Mouse (Mus musculus) ZHBTc4 (cell line): Measurements from ENCODE around the gene Igfbp3.

Experiments used
- DNase-seq: peaks from one replicate; pipeline ENCODE4 v3.0.0-alpha.2; 2011; ENCODE audit warnings: low read depth, low spot score

Gene Igfbp3

DNA sequence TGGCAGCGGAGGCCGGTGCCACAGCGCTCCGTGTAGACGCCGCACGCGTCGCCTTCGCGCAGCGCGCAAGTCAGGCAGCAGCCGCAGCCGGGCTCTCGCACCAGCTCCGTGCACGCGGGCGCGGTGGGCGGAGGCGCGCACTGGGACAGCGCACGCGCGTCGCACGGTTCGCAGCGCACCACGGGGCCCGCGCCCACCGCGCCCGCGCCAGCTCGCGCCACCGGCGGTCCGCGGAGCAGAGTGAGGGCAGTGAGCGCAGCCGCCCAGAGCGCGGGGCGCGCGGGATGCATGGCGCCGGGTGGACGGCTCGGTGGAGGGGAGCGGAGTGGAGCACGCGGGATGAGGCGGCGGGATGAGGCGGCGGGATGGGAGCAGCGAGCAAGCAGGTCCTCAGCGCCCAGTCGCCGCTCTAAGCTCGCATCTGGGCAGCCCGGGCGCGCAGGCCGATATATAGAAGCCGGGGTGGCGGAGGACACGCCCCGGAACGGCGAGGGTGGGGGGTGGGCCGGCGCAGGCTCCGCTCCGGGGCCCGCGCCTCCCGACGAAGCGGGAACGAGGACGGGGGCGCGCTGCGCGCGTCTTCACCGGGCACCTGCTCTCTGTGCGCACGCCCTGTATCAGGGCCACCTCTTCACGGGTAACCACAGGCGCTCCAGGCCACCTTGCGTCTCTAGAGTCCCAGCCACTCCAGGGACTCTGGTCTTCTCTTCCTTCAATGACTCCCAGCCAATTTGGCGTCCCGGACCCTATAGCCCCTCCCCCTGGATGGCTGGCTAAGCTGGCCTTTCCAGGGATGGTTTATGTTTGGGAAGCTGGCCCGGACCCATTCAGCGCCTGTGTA is at the start of gene Igfbp3:
Gene Igfbp3 (minus strand): TSS at position 423 of the 841 bp plus-strand sequence.
- peak; percentile 87 for DNase-seq

DNA sequence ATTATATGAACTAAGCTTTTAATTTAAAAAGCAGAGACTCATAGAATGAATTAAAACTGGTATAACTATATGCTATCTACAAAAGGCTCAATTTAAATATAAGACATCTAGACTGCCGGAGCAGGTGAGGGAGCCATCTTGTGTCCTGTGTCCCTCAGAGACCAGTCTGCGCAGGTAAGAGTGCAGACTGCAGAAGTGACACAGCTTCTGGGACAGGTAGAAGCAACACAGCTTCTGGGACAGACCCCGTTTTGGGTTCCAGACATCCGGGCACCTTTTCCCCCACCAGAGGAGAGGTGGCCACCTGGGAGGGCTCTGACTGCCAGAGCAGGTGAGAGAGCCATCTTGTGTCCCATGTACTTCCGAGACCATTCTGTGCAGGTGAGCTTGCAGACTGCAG is 37.1 kb upstream of the Igfbp3 start:
- DNase-seq: no peak

DNA sequence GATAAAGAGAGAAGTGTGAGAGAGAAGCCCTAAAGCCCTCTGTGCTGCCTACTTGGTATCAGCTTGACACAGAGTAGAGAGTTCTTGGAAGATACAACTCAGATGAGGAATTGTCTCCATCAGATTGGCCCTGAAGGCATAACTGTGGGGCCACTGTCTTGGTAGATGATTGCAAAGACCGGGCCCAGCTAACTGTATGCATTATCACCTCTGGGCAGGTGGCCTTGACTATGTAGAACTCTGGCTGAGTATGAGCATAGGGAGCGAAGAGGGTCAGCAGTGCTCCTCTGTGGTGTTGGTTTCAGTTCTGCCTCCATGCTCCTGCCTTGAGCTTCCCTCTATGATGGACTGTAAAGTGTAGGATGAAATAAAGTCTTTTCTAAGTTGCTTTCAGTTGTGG is 36.7 kb upstream of the Igfbp3 start:
- no peak for DNase-seq

DNA sequence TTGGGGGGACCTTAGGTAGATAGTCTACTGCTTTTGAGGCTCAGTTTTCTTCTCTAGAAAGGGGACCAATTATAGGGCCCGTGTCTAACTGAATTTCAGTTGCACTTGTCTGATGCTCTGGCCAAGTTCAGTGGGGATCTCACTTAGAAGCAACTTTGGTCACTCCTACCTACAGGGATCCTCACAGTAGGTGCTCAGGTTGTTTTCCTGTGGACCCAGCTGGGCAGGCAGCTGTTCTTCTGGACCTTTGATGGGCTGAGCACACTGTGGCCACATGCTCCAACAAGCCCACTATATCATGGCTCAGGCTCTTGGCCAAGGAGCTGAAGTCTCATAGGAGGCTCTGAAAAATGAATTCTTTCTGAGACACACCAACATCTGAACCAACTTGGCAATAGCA is 31.1 kb upstream of the Igfbp3 start:
- DNase-seq: no peak

DNA sequence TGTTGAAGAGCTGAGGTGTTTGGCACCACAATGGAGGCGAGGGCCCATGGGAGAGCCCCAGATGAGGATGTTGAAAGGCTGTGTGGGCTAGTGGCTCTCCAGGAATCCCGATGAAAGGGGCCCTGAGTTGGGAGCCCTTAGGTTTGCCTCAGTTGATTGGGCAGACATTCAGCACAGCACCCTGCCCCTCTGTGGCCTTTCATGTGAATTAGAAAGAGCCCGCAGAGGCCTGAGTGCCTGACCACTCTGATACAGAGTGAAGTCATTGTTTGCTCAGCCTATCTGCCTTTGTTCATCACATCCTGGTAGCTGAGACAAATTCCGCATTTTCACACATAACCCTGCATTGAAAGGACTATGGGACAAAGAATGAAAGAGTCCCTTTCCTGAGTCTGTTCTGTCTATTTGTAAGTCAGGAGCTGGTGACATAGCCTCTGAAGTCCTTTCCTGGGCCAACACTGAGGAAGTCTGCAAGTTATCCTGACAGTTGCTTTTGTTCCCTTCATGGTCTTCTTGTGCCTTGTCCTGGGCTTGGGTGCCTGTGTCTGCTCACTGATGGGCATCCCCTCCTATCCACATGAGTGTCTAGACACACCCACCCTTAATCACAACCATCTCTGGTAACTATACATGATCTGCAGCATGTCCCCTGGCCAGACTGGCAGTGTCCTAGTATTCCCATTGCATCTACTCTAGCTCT is 25.5 kb upstream of the Igfbp3 start:
- no peak for DNase-seq

DNA sequence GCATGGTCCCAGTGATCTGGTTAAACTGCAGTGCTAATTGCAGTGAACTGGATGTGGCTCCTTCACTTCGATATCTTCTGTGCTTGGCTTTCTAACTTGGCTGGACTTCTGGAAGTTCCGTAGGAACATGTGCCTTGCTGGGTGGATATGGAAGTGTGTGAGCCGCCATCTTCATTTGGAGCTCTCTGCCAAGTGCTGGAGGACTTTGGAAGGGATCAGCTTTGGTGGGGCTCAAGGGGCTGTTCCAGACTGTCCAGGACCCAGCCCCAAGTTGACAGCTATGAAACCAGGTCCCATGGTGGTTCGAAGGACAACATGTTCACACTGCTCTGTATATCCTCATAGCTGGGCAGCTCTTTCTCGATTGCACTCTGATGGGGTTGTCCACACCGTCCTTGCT is 24.8 kb upstream of the Igfbp3 start:
- no peak for DNase-seq

DNA sequence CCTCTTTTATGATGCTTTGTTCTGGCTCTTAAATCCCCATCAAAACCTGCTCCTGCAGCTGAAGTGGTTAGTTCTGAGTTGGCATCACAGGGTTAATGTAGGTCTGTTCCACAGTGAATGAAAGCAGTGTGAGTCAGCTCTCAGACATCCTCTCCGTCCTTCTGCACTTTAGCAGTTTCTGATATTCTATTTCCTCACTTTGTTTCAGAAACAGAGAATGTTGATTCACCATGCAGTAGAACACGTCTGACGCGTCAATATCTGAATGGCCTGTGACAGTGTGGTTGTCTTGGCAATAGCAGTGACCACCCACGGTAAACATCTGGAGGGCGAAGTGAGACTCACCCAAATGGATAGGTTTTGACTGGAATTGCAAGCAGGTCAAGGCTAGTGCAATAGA is 24.0 kb upstream of the Igfbp3 start:
- DNase-seq: no peak

DNA sequence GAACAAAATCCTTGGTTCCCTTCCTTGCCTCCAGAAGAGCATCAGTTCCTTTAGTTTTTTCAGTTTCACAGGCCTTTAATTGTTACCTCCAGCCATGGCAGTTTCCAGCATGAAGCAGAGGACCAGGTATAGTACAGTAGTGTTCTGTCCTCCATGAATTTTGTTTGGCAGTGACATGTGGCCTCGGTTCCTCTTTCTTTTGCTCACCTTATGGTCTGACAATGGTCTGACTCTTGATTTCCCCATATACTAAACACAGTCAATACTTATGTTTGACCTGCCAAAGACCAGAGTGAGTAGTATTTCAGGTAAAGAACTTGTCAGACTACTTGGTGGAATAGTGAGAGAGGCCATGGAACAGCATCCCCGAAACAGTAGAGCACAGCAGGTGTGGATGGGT is 23.0 kb upstream of the Igfbp3 start:
- no peak for DNase-seq

DNA sequence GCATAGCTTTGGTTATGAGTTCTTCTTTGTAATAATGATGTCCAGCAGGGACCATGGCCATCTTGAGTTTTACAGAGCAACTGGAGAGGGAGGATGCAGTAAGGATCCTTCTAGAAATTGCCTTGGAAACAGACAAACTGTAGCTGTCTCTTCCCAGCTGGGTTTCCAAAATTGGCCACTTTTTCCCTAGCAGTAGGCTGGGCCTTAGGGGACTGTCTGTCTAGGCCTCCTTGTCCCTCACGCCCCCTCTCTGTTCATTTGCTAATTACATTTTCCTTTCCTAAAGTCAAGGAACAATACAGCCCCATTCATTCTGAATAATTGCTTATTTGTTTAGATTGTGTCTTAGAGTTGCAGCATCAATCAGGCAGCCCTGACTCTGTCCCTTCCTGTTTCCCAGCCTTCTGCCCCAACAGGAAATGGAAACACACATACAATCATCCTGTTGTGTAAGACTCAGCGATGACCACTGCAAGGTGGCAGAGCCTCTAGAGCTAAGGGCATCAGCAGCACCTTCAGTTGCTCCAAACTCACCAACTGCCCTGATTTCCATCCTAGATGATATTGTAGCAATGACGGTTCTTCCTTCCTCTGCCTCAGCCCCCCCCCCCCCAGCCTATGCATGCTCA is 21.4 kb upstream of the Igfbp3 start:
- peak; percentile 47 for DNase-seq

DNA sequence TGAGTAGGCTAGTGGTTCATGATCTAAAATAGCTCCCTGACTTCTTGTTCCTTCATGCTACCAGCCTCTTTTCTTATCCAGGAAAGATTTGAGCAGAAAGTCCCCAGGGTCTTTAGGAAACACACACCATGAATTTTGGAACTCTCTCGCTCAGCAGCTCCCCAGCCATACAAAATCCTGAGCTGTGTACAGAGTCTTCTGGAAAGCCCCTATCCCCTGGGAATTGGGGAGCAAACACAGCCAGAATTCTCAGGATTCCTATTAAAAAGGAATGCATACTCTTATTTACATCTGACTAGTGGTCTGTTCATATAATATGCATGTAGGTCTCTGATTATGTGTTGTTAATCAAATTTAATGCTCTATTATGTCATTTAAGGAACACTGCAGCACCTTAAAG is 20.7 kb upstream of the Igfbp3 start:
- DNase-seq: no peak

DNA sequence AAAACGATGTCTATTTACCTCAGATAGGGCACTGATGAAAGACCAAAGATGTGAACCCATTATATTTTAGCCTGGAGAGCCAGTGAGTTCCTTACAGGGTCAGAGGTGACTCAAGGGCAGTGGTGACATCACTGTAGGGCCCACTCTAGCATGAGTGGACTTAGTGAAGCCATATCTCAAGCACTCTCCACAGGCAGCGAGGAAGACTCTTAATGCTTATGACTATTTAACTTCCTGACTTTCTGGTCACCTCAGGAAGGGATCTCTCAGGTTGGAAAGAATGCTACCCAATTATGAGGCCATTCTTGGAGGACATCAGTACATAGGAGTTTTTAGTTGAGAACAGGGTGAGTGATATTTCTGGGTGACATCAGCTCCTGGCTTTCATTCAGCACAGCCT is 19.6 kb upstream of the Igfbp3 start:
- DNase-seq: no peak

DNA sequence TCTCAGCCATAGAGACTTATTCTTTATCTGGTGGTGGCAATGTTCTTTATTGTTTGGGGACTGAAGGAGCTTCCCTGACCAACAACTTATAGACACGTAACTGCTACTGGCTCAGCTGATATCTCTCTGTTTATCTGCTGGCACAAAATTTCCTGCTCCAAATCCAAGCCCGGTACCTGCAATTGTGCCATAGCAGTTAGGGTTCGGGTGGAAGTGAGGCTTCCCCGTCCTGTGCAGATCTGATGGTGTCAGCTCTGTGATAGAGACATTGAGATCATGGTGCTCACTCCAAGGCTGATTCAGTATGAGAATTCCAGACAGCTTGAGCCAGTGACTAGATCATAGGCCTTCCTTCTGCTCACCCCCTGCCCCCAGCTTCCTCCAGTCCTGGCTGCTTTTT is 18.2 kb upstream of the Igfbp3 start:
- DNase-seq: no peak

DNA sequence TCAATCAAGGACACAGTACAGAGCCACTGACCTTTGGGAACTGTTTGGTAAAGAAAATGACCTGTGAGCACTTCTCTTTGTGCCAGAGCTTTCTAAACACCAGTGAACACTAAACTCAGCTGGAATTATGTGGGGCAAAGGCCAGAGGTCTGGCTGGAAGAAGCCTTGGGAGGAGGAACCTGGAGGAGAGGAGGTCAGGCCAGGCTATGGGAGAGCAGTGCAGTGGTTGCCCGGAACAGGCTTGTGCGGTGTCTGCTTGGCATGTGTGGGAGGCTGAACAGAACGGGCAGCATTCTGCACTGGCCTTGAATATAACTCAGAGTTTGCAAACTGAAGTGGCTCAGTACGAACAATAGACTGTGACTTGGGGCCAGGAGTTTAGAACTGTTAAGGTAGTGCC is 16.3 kb upstream of the Igfbp3 start:
- DNase-seq: no peak

DNA sequence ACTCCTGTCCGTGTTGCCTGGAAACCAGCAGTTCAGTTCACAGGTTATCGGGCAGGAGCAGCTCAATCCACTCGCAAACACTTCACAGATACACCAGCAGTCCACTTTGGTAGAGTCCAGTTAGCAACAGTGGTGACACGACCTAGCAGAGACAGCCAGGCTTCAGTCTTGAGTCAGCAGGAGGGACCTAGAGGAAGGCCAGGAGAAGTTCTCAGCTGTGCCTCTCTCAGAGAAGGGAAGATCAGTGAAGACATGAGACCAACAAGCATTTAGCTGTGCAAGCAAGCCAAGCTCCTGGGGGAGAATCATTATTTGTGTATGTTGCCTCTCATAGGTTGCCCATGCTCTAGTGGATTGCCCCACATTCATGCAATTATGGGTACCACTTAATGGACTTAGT is 14.4 kb upstream of the Igfbp3 start:
- no peak for DNase-seq

DNA sequence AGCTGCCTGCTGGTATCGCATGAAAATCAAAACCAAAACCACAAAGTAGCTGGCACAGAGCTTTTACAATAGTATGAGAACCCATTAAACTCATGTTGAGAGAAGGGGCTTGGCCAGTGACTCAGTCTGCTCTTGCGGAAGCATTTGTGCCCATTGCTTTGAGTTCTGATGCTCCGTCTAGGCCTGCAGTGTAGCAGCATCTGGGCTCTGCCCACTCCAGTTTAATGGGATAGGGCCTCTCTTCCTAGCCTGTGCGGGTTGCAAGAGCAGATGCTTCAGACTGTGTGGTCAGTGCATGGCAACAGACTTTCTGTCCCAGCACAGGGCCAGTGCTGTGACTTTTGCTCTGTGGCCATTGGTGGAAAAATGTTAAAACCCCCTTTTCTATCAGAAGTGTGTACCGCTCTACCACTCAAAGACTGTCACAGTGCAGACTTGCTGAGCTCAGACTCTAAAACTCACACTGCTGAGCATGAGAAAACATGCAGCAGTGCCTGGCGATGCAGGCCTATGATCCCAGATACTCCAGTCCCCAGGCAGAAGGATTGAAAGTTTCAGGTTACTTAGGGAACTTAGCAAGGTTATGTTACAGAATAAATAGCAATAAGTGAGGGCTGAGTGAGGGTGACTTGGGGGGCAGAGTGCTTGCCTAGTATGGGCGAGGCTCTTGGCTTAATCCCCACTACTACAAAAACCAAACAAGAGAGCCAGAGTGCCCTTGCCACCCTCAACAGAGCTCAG is 13.3 kb upstream of the Igfbp3 start:
- no peak for DNase-seq

DNA sequence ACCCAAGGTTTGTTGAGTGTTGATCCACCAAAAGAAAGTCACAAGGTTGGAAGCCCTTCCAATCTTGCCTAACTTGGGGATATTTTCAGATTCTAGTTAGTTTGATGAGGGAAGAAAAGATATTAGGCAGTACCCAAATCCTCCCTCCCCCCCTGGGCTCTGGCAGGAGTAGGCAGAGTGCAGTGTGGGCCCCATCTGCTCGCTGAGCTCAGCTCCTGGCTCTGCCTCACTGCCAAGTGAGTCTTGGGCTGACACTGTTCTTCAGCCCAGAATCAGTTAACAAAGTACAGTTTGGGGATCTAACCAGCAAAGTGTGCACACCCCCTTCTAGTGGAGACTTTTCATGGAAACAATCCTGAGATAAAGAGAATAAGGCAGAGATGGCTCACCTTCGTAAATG is 12.5 kb upstream of the Igfbp3 start:
- no peak for DNase-seq

DNA sequence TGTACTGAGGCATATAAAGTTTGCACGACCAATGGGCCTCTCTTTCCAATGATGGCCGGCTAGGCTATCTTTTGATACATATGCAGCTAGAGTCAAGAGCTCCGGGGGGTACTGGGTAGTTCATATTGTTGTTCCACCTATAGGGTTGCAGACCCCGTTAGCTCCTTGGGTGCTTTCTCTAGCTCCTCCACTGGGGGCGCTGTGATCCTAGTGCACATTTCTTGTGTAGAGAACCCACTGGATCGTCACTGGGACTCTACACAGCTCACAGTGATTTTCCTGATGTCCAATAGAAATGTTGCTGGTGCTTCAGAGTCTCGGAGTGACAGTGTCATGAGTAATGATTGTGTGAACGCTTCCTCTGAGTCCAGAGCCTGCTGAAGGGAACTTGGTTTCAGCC is 8.1 kb upstream of the Igfbp3 start:
- peak; percentile 63 for DNase-seq

DNA sequence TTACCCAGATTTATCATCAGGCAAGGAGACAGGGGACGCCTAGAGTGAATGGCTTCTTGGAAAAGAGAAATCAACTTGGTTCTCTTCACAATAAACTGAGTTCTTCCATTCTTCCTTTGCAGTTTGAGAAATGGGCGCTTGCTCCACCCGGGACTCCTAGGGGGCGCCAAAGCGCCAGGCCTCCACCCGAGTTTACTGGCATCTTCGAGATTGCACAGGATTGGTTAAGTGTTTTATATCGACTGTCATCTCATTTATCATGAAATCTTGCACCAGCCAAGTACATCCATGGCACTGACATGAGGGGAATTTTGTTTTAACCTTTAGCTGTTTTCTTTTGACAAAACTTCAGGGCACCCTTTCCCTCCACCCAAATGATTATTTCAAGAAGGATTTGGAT is 2.0 kb upstream of the Igfbp3 start:
- DNase-seq: peak; percentile 71

DNA sequence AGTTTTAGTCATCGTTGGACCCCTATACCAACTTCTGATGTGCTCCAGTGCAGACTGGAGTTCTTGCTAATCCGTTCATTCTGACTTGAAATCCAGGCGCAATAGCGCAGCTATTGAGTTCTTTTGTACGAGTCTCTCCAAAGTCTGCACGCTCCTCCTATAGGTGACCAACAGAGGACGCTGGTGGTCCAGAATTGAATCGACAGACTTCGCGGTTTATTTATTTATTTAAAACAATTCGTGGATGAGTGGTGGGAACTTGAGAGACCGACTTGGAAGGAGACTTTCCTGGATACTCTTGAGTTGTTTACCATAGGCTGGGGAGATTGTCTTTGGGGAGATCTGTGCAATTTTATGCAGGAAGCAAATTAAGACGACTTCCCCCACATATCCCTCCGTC is 1.0 kb upstream of the Igfbp3 start:
- DNase-seq: peak; percentile 77

DNA sequence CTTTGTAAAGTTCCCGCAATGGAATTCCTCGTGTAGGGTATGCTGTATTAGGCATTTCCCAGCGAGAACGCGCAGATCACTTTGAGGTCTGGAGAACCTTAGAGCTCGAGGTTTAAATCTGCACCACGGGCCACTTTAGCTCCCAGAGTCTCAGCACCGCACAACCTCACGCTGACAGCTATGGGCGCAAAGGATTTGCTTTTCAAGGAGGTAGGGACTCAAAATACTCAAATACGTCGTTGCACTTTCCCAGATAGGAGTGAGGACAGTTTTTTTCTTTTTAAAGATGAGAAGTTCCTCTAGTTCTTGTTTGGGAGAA is 578 bp upstream of the Igfbp3 start:
- DNase-seq: no peak

DNA sequence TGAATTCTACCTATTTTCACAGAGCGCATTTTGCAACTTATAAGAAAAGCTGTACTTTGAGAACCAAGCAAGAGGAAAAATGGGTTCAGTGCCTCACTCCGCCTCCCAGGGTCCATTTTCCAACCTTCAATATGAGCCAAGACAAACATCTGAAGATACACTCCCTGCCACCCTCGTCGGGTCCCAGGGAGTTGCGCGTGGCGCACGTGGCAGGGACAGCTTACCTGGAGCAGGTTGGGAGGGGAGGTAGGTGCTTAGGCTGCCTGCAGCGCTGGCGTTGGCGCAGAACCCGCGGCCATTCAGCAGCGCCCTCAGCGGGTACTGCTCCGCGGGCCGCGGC is 592 bp downstream of the Igfbp3 start:
- DNase-seq: no peak

DNA sequence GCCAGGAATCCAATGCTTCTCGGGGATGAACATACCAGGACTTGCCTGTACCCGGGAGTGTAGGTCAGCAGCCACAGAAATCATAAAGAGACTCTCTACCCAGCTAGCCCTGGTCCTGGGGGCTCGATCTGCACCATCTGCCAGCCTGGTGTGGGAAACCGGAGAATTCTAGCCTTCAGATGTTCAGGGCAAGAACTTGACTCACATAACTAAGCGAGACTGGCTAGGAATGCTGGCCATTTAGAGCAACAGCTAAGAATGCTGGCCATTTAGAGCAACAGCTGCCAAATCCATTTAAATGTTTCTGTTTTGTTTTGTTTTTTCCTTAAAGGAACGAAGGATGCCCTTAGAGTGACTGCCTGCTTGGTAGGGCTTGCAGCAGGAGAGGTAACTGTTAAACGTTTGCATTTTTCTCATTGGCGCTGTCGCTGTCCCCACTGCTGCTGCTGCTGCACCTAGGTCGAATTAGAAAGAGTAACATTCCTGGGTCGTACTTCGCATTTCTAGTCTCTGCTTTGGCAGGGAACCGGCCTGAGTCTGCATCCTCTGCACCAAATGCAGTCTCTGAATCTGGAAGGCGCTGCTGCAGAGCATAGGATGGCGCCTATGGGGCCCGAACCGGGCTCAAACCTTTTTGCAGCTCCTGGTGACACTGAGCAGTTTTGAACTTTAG is 1.5 kb downstream of the Igfbp3 start:
- no peak for DNase-seq
